Mouse (Mus musculus): ENCODE data around the gene Vwa3a. TPM values are rescaled to one million over a fixed set of nuclear protein-coding genes. Genes with fewer than 3 reads are reported as not detected.

Vwa3a gene
- polyA plus RNA-seq, 1 experiment: 0.02 TPM

- no peak overlapping the region for H3K4me3 ChIP-seq (ENCODE audit: extremely low read depth, insufficient read depth, insufficient read length)
- no peaks in the 10 kb centered on the region for H3K4me1 ChIP-seq (ENCODE audit: control insufficient read depth, insufficient read depth, insufficient read length)
- H3K36me3 ChIP-seq (ENCODE audit: control insufficient read depth, insufficient read depth, low read length): no peaks in the 10 kb centered on the region
- DNase-seq (ENCODE audit: low read depth in 1 of 2, low spot score in 2 of 2): peak; percentile 51 to 57
- H3K27ac ChIP-seq (ENCODE audit: insufficient read depth, low read length): no peak overlapping the region
- WGBS: 4% methylated on average over 5 of the region's 5 CpGs
- H3K27me3 ChIP-seq (ENCODE audit: control insufficient read depth, insufficient read depth, low read length): no peaks in the 10 kb centered on the region
- TF ChIP-seq POLR2A (IDR thresholded peaks at IDR 0.05; ENCODE audit: low read depth, low read length) (no peak), CTCF (IDR thresholded peaks at IDR 0.05; ENCODE audit: extremely low read depth, insufficient read depth, insufficient read length, insufficient replicate concordance) (peak; percentile 92; the same call in 1 of the 2 replicates)
These were observed 15.6 kb downstream of the Vwa3a start for GRCm38 (mm10) chr7:120754671-120755070.

- 16% methylated on average over 1 of the region's 1 CpGs for WGBS
- TF ChIP-seq POLR2A (IDR thresholded peaks at IDR 0.05; ENCODE audit: low read depth, low read length) (no peak), CTCF (IDR thresholded peaks at IDR 0.05; ENCODE audit: extremely low read depth, insufficient read depth, insufficient read length, insufficient replicate concordance) (no peak)
- no peaks in the 10 kb centered on the region for H3K27me3 ChIP-seq (ENCODE audit: control insufficient read depth, insufficient read depth, low read length)
- H3K27ac ChIP-seq (ENCODE audit: insufficient read depth, low read length): no peak overlapping the region
- DNase-seq (ENCODE audit: low read depth in 1 of 2, low spot score in 2 of 2): no peak
- H3K36me3 ChIP-seq (ENCODE audit: control insufficient read depth, insufficient read depth, low read length): no peaks in the 10 kb centered on the region
- H3K4me3 ChIP-seq (ENCODE audit: extremely low read depth, insufficient read depth, insufficient read length): no peak overlapping the region
- H3K4me1 ChIP-seq (ENCODE audit: control insufficient read depth, insufficient read depth, insufficient read length): no peaks in the 10 kb centered on the region
These were observed 28.3 kb downstream of the Vwa3a start for GRCm38 (mm10) chr7:120767369-120767768.

GRCm38 (mm10) chr7:120771389-120771788 lies 32.3 kb downstream of the Vwa3a start:
- Histone ChIP-seq H3K4me1 (ENCODE audit: control insufficient read depth, insufficient read depth, insufficient read length) (no peaks in the 10 kb centered on the region), H3K27ac (ENCODE audit: insufficient read depth, low read length) (no peak overlapping the region), H3K27me3 (ENCODE audit: control insufficient read depth, insufficient read depth, low read length) (no peaks in the 10 kb centered on the region), H3K4me3 (ENCODE audit: extremely low read depth, insufficient read depth, insufficient read length) (no peak overlapping the region), H3K36me3 (ENCODE audit: control insufficient read depth, insufficient read depth, low read length) (no peaks in the 10 kb centered on the region)
- no peak for DNase-seq (ENCODE audit: low read depth in 1 of 2, low spot score in 2 of 2)
- TF ChIP-seq POLR2A (IDR thresholded peaks at IDR 0.05; ENCODE audit: low read depth, low read length): no peak
- TF ChIP-seq CTCF (IDR thresholded peaks at IDR 0.05; ENCODE audit: extremely low read depth, insufficient read depth, insufficient read length, insufficient replicate concordance): no peak
- 42% methylated on average over 1 of the region's 1 CpGs for WGBS

- no peaks in the 10 kb centered on the region for H3K4me1 ChIP-seq (ENCODE audit: control insufficient read depth, insufficient read depth, insufficient read length)
- TF ChIP-seq POLR2A (IDR thresholded peaks at IDR 0.05; ENCODE audit: low read depth, low read length) (no peak), CTCF (IDR thresholded peaks at IDR 0.05; ENCODE audit: extremely low read depth, insufficient read depth, insufficient read length, insufficient replicate concordance) (no peak)
- H3K4me3 ChIP-seq (ENCODE audit: extremely low read depth, insufficient read depth, insufficient read length): no peak overlapping the region
- DNase-seq (ENCODE audit: low read depth in 1 of 2, low spot score in 2 of 2): no peak
- 62% methylated on average over 2 of the region's 2 CpGs for WGBS
- no peaks in the 10 kb centered on the region for H3K36me3 ChIP-seq (ENCODE audit: control insufficient read depth, insufficient read depth, low read length)
- H3K27me3 ChIP-seq (ENCODE audit: control insufficient read depth, insufficient read depth, low read length): no peaks in the 10 kb centered on the region
- H3K27ac ChIP-seq (ENCODE audit: insufficient read depth, low read length): no peak overlapping the region
These were observed 38.9 kb downstream of the Vwa3a start for GRCm38 (mm10) chr7:120778012-120778411.

- Histone ChIP-seq H3K27ac (ENCODE audit: insufficient read depth, low read length) (no peak overlapping the region), H3K4me1 (ENCODE audit: control insufficient read depth, insufficient read depth, insufficient read length) (no peaks in the 10 kb centered on the region), H3K27me3 (ENCODE audit: control insufficient read depth, insufficient read depth, low read length) (no peaks in the 10 kb centered on the region), H3K4me3 (ENCODE audit: extremely low read depth, insufficient read depth, insufficient read length) (no peak overlapping the region), H3K36me3 (ENCODE audit: control insufficient read depth, insufficient read depth, low read length) (no peaks in the 10 kb centered on the region)
- 84% methylated on average over 4 of the region's 4 CpGs for WGBS
- no peak for TF ChIP-seq POLR2A (IDR thresholded peaks at IDR 0.05; ENCODE audit: low read depth, low read length)
- no peak for DNase-seq (ENCODE audit: low read depth in 1 of 2, low spot score in 2 of 2)
These were observed 56.4 kb downstream of the Vwa3a start for GRCm38 (mm10) chr7:120795544-120795943.

DNA sequence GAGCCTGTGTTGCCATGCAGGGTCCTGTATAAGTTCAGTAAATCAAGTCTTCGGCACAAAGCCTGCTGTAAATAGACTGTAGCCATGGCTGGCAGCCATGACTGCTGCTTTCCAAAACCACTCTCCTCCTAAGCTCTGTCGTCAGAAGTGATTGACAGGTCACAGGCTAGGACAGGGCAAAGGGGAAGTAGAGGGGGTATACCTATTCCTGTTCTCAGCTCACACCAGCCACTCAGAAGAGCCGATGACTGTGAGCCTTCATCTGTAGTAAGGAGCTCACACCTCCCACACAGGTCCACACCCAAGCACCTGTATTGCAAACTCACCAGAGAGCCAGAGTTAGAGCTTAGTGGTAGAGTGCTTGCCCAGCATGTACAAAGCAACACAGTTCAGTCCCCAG lies 57.3 kb downstream of the Vwa3a start:
- WGBS: 31% methylated on average over 3 of the region's 3 CpGs
- H3K27ac ChIP-seq (ENCODE audit: insufficient read depth, low read length): no peak overlapping the region
- no peak for DNase-seq (ENCODE audit: low read depth in 1 of 2, low spot score in 2 of 2)
- no peaks in the 10 kb centered on the region for H3K36me3 ChIP-seq (ENCODE audit: control insufficient read depth, insufficient read depth, low read length)
- H3K4me1 ChIP-seq (ENCODE audit: control insufficient read depth, insufficient read depth, insufficient read length): no peaks in the 10 kb centered on the region
- no peak for TF ChIP-seq POLR2A (IDR thresholded peaks at IDR 0.05; ENCODE audit: low read depth, low read length)
- no peak for TF ChIP-seq CTCF (IDR thresholded peaks at IDR 0.05; ENCODE audit: extremely low read depth, insufficient read depth, insufficient read length, insufficient replicate concordance)
- H3K27me3 ChIP-seq (ENCODE audit: control insufficient read depth, insufficient read depth, low read length): no peaks in the 10 kb centered on the region
- H3K4me3 ChIP-seq (ENCODE audit: extremely low read depth, insufficient read depth, insufficient read length): no peak overlapping the region

DNA sequence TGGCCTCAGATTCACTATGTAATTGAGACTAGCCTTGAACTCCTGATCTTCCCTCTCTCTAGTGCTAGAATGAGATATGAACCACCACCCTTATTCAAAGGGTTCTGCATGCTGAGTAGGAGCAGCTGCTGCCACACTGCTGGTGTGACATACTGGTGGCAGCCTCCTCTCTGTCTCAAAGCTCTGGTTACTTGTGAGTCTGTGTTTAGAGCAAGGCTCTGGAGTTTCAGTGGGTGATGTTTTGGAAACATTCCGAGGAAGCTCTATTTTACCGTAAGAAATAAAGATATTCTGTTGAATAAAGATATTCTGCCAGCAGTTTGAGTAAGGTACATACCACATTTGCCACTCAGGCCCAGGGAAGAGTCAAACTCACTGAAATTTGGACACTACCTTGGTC lies 64.2 kb downstream of the Vwa3a start:
- WGBS: 87% methylated on average over 2 of the region's 2 CpGs
- H3K4me1 ChIP-seq (ENCODE audit: control insufficient read depth, insufficient read depth, insufficient read length): no peaks in the 10 kb centered on the region
- no peak for DNase-seq (ENCODE audit: low read depth in 1 of 2, low spot score in 2 of 2)
- no peaks in the 10 kb centered on the region for H3K36me3 ChIP-seq (ENCODE audit: control insufficient read depth, insufficient read depth, low read length)
- no peaks in the 10 kb centered on the region for H3K27me3 ChIP-seq (ENCODE audit: control insufficient read depth, insufficient read depth, low read length)
- no peak overlapping the region for H3K4me3 ChIP-seq (ENCODE audit: extremely low read depth, insufficient read depth, insufficient read length)
- H3K27ac ChIP-seq (ENCODE audit: insufficient read depth, low read length): no peak overlapping the region
- TF ChIP-seq CTCF (IDR thresholded peaks at IDR 0.05; ENCODE audit: extremely low read depth, insufficient read depth, insufficient read length, insufficient replicate concordance): no peak
- no peak for TF ChIP-seq POLR2A (IDR thresholded peaks at IDR 0.05; ENCODE audit: low read depth, low read length)

Data from spleen, adult 2 months (tissue).